Mouse (Mus musculus): ENCODE measurements around the gene Nrxn1.

- TF ChIP-seq POLR2A (IDR thresholded peaks at IDR 0.05; ENCODE audit: insufficient read depth, low read depth, low read length) (no peak), CTCF (IDR thresholded peaks at IDR 0.05) (no peak)
Observed at GRCm38 (mm10) chr17:90116241-90116640, 976.6 kb downstream of the Nrxn1 start.
